Mouse (Mus musculus): ENCODE data around the gene Pard3b. TPM values are rescaled to one million over a fixed set of nuclear protein-coding genes. Genes with fewer than 3 reads are reported as not detected.

The Pard3b gene
- total RNA-seq, 2 experiments from 2014 or later = 4.2 to 7.4 TPM

DNA sequence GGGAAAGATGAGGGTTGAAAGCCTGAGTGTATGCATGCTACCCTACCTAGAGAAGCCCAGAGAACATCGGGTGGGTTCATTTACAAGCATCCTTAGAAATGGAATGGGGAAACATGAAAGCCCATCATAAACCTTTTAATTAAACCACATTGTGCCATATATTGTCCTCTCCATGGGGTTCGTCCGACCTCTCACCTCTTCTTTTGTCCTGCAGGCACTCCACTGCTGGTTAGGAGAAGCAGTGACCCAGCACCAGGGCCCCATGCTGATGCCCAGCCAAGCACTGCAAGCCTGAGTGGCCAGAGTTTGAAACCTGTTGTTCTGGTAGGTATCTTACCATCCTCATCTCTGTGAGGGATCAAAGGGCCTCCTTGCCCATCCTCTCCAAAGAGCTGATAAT is 437.5 kb downstream of the Pard3b start:
- no peak for TF ChIP-seq CTCF (IDR thresholded peaks at IDR 0.05)
- Histone ChIP-seq H3K4me3 (no peak overlapping the region), H3K27ac (no peak overlapping the region)
- intact Hi-C loops (cut with DNase I) = no loop called here
- DNase-seq = no peak

- no peak for TF ChIP-seq CTCF (IDR thresholded peaks at IDR 0.05)
- intact Hi-C loops (cut with DNase I) = no loop called here
Measured at GRCm38 (mm10) chr1:62081129-62081528, 442.5 kb downstream of the Pard3b start.

DNA sequence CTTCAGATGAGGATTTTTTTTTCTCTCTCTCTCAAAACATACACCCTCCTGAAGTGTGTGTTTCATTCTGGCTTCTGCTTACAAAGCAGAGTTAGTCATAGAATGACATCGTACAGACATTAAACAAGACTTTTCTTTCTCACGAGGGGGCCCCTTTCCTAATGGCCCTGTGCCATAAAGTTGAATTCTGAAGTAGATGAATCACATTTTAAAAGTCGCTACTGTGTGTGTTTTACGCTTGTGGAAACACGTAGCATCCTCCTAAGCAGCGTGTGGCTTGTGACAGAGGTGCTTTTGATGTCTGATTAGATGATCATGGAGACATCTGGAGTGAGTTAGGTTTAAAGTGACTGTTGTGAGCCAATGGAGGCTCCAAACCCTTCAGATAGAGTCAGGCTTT is 447.4 kb downstream of the Pard3b start:
- no peak for DNase-seq
- no peak for TF ChIP-seq CTCF (IDR thresholded peaks at IDR 0.05)
- no peak overlapping the region for H3K27ac ChIP-seq
- H3K4me3 ChIP-seq = no peak overlapping the region
- intact Hi-C loops (cut with DNase I) = no loop called here

More at GRCm38 (mm10) chr1:62081129-62081528, 442.5 kb downstream of the Pard3b start:
- H3K27ac ChIP-seq = no peak overlapping the region
- no peak for DNase-seq
- H3K4me3 ChIP-seq = no peak overlapping the region

DNA sequence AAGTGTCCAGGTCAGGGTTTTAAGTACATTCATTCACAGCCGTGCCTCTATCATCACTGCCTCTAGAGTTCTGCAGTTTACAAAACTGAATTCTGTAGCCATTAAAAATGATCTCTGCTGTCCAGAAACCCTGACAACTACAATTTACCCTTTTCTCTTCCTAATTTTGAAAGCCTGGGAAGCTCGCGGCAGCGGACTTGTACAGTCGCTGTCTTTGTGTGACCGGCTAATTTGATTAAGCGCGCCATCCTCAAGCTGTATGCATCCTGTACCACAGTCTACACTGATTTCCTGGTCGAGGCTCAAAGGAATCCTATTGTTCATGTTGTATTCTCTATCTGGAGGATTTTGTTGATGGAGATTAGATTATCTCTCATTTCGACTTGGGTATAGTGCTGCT is 448.8 kb downstream of the Pard3b start:
- Histone ChIP-seq H3K27ac (no peak overlapping the region), H3K4me3 (no peak overlapping the region)
- TF ChIP-seq CTCF (IDR thresholded peaks at IDR 0.05) = no peak
- intact Hi-C loops (cut with DNase I) = no loop called here
- DNase-seq = no peak

DNA sequence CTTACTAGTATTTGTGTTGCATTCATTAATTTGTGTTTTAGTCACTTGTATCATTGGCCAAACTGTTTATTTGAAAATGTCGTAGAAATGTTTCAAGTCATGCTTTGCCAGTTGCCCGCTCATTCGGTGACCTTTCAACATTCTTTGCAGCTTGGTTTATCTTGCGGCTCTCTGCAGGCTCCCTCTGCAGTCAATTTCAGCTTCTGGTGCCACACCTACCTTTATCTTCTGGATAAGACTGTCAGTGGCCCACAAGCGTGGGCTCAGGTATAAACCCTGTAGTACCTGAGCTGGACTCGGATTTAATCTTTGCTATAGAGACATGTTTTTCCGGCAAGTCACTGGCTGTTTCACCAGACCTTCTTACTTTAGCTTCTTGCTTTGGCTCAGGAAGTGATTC is 456.3 kb downstream of the Pard3b start:
- no peak for DNase-seq
- H3K4me3 ChIP-seq = no peak overlapping the region
- TF ChIP-seq CTCF (IDR thresholded peaks at IDR 0.05) = no peak
- H3K27ac ChIP-seq = no peak overlapping the region
- intact Hi-C loops (cut with DNase I) = no loop called here

GRCm38 (mm10) chr1:62122426-62122825 is 483.8 kb downstream of the Pard3b start:
- intact Hi-C loops (cut with DNase I) = no loop called here
- DNase-seq = no peak
- no peak for TF ChIP-seq CTCF (IDR thresholded peaks at IDR 0.05)
- Histone ChIP-seq H3K4me3 (no peak overlapping the region), H3K27ac (no peak overlapping the region)

DNA sequence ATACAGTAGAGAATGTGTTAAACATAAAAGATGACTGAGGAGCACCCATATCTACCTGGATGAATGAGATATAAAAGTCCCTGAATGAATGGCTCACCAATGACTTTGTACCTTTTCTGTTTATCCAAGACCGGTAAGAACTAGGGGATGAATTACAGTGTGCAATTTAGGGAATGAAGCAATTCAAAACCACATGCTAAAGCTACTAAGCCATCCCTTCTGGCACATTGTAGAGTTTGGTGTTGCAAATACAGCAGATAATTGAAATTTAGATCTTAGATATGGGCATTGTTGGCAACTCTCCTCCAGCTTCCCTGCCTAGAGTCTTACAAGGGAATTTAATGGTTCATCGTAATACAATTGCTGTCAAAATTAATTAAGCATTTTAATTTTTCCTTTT is 490.6 kb downstream of the Pard3b start:
- intact Hi-C loops (cut with DNase I) = no loop called here
- DNase-seq = no peak
- TF ChIP-seq CTCF (IDR thresholded peaks at IDR 0.05) = no peak
- H3K4me3 ChIP-seq = no peak overlapping the region
- H3K27ac ChIP-seq = no peak overlapping the region

DNA sequence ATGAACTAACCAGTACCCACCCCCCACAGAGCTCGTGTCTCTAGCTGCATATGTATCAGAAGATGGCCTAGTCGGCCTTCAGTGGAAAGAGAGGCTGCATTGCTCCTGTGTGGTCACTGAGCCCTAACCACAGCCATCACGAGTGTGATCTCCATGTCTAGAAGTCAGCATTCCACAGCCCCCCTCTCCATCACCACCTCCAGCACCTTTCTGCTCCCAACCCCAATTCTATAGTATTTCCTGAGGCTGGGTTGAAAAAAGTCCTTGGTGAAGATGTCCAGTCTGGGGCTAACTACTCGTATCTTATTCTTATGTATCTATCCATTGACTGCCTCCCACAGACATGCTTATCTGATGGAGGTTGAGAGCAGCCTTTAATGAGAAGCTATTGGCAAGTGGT is 509.5 kb downstream of the Pard3b start:
- intact Hi-C loops (cut with DNase I) = no loop called here
- no peak for TF ChIP-seq CTCF (IDR thresholded peaks at IDR 0.05)
- Histone ChIP-seq H3K4me3 (no peak overlapping the region), H3K27ac (no peak overlapping the region)
- DNase-seq = no peak

DNA sequence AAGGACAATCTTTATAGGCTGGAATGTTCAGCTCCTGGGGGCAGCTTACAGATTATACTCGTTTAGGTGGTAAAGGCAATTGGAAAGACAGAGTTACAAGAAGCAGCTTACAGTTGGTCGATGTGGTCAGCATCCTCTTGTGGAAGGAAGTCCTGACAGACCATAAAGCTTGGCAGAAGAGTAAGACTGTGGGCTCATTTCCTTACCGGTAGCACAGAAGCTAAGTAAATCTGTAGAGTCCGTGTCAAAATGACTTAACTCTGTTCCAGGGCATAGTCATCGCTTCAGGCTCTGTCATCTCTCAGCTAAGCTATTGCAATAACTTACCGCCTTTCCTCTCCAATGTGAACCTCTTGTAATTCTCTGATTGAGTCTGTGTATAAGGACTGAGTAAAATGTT is 510.2 kb downstream of the Pard3b start:
- no peak for DNase-seq
- TF ChIP-seq CTCF (IDR thresholded peaks at IDR 0.05) = no peak
- no peak overlapping the region for H3K4me3 ChIP-seq
- intact Hi-C loops (cut with DNase I) = no loop called here
- no peak overlapping the region for H3K27ac ChIP-seq

GRCm38 (mm10) chr1:62155970-62156369 is 517.3 kb downstream of the Pard3b start:
- no peak for DNase-seq
- no peak for TF ChIP-seq CTCF (IDR thresholded peaks at IDR 0.05)

DNA sequence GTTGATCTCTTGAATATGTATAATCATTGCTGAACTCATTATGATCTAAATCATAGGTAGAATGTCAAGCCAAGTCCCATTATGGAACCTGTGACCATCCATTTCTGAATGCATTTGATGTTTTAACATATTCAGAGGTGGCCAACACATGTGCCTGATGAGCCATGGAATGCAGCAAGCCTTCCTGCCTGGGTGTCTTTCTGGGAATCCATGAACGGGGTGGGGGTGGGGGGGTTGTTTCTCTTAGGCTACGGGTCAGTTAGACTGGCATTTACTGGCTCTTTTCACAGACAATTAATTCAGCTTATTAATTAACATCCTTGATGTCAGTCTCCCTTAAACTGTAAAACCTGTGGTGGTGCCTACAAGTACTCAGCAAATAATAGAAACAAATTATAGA is 521.0 kb downstream of the Pard3b start:
- no peak for TF ChIP-seq CTCF (IDR thresholded peaks at IDR 0.05)
- no peak overlapping the region for H3K4me3 ChIP-seq
- no peak overlapping the region for H3K27ac ChIP-seq
- no peak for DNase-seq
- intact Hi-C loops (cut with DNase I) = no loop called here

More at GRCm38 (mm10) chr1:62155970-62156369, 517.3 kb downstream of the Pard3b start:
- intact Hi-C loops (cut with DNase I) = no loop called here
- no peak overlapping the region for H3K4me3 ChIP-seq
- no peak overlapping the region for H3K27ac ChIP-seq

DNA sequence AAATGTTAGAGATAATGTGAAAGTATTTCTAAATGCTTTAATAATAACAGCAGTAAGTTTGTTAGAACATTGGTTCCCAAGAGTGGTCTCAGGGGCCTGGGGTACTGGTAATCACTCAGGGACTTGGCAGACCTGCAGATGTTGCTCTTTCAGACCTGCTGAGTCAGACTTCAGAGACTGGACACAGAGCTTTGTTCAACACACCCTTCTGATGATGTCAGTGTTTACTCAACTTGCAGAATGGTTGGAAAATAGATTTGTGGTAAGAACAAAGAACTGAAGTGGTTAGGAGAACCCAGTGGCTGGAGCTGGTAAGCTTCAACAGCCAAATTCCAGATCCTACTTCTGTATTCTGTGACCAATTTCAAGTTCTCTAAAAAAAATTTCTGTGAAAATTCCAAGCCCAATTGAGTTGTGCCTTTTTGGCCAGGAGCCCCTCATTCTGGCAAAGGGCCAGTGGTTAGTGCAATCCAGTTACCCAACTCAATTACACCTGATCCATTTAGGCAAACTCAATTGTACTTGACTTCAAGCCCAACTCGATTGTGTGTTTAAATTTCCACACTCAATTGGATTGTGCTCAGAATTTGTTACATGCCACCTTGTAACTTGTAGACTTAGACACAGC is 536.5 kb downstream of the Pard3b start:
- no peak overlapping the region for H3K4me3 ChIP-seq
- intact Hi-C loops (cut with DNase I) = no loop called here

GRCm38 (mm10) chr1:62181638-62182037 is 543.0 kb downstream of the Pard3b start:
- TF ChIP-seq CTCF (IDR thresholded peaks at IDR 0.05) = no peak
- no peak overlapping the region for H3K4me3 ChIP-seq
- intact Hi-C loops (cut with DNase I) = no loop called here
- DNase-seq = no peak
- H3K27ac ChIP-seq = no peak overlapping the region

More for the DNA sequence above, 536.5 kb downstream of the Pard3b start:
- H3K27ac ChIP-seq = no peak overlapping the region
- no peak for TF ChIP-seq CTCF (IDR thresholded peaks at IDR 0.05)
- peak; percentile 53 for DNase-seq

DNA sequence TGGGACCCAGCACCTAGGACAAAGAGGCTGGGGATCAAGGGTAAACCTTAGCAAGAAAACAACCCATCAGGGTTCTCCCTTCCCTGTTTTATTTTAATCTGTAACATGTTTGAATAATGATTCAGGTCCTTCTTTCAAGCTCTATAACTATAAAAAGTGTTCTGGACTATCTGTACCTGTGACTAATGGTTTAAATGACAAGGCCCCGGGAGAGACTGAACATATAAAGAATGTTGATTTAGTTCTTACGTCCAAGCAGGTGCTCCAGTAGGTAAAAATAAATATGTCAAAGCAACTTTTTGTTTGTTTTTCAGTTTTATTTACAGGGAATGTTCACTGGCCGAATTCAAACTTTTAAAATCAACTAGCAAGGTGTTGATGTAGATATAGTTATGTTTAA is 544.0 kb downstream of the Pard3b start:
- intact Hi-C loops (cut with DNase I) = no loop called here
- TF ChIP-seq CTCF (IDR thresholded peaks at IDR 0.05) = no peak
- no peak for DNase-seq

More for the DNA sequence above, 544.0 kb downstream of the Pard3b start:
- no peak overlapping the region for H3K4me3 ChIP-seq
- H3K27ac ChIP-seq = no peak overlapping the region
